Mouse (Mus musculus) stomach, embryonic 15.5 days (tissue): ENCODE data around the gene 9030025P20Rik. TPM values are rescaled to one million over a fixed set of nuclear protein-coding genes. Genes with fewer than 3 reads are reported as not detected.
"Not testable (repeated sequence)": the region's sequence is repeated elsewhere in the genome, so short reads cannot be mapped to it uniquely, and the experiment has no call there.

ENCODE experiments used
- ATAC-seq: fragments of 200-750 bp; cut with Nextera tagmentation; 2 replicates; pipeline ENCODE4 v1.8.0; 2017; ENCODE audit warnings: low read depth, moderate number of reproducible peaks, moderate TSS enrichment; ENCODE audit not compliant: insufficient read depth, low FRiP score
- H3K27ac ChIP-seq: fragments of 300-500 bp; sonication (generic); 2 replicates; pipeline ENCODE4 v1.5.1; 2015; ENCODE audit warnings: mild to moderate bottlenecking, inconsistent platforms
- H3K27me3 ChIP-seq: fragments of 300-500 bp; sonication (generic); replicated peaks from 2 replicates; pipeline ENCODE4 v1.6.1; 2015; ENCODE audit warnings: inconsistent platforms
- H3K36me3 ChIP-seq: fragments of 300-500 bp; sonication (generic); 2 replicates; pipeline ENCODE4 v1.6.1; 2015; ENCODE audit warnings: inconsistent platforms
- H3K4me1 ChIP-seq: fragments of 300-500 bp; sonication (generic); 2 replicates; pipeline ENCODE4 v1.6.1; 2015; ENCODE audit warnings: inconsistent platforms
- H3K4me2 ChIP-seq: fragments of 300-500 bp; sonication (generic); 2 replicates; pipeline ENCODE4 v1.6.1; 2015; ENCODE audit warnings: mild to moderate bottlenecking, inconsistent platforms
- H3K4me3 ChIP-seq: fragments of 300-500 bp; sonication (generic); replicated peaks from 2 replicates; pipeline ENCODE4 v1.5.1; 2015; ENCODE audit warnings: inconsistent platforms
- H3K9ac ChIP-seq: fragments of 300-500 bp; sonication (generic); 2 replicates; pipeline ENCODE4 v1.6.1; 2015; ENCODE audit warnings: inconsistent platforms
- H3K9me3 ChIP-seq: fragments of 300-500 bp; sonication (generic); 2 replicates; pipeline ENCODE4 v1.6.1; 2016; ENCODE audit warnings: inconsistent platforms
- WGBS: fragments of 180-500 bp; shearing (Covaris S2); methylation state at CpG from one replicate; pipeline ENCODE4 v1.1.7; 2015; 5-methylcytosine and 5-hydroxymethylcytosine counted together
- polyA plus RNA-seq: library from polyadenylated mRNA; unstranded; fragments of >200 nt; fragmentation: Nextera tagmentation; extraction: Ambion mirVana; gene quantifications from 2 replicates; pipeline ENCODE4 v1.2.1, GENCODE M21; 2015

Gene 9030025P20Rik
- polyA plus RNA-seq, 1 experiment from 2014 or later = 8.3 TPM

- not testable (repeated sequence) for ATAC-seq, H3K4me1 ChIP-seq, H3K4me3 ChIP-seq, H3K4me2 ChIP-seq, H3K9ac ChIP-seq, H3K9me3 ChIP-seq, H3K27me3 ChIP-seq, H3K27ac ChIP-seq, H3K36me3 ChIP-seq
- no CpG with 5 or more reads among the region's 5 CpGs for WGBS
Observed at GRCm38 (mm10) chr17:14994140-14994539, 15.9 kb downstream of the 9030025P20Rik start.

DNA sequence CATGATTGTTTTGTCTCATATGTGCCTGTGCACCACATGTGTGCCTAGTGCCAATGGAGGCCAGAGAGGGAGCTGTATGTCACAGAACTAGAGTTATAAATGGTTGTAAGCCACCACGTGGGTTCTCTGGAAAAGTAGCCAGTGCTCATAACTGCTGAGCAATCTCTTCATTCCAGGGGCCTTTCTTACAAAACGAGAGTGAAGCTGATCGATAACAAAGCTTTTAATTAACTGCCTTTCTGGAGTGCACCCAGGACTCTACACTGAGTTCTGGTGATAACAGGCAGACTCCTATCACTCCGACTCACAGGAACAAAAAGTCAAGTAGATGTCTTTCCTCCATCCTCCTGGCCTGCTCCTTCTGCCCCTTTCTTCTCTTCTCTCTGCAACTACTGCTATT lies 21.8 kb downstream of the 9030025P20Rik start:
- H3K36me3 ChIP-seq, H3K4me3 ChIP-seq, H3K27ac ChIP-seq, H3K9ac ChIP-seq, H3K4me2 ChIP-seq, H3K4me1 ChIP-seq, H3K27me3 ChIP-seq, H3K9me3 ChIP-seq: not testable (repeated sequence)
- no CpG with 5 or more reads among the region's 4 CpGs for WGBS
- peak; percentile 44; the same call in 1 of the 2 replicates for ATAC-seq

- H3K27me3 ChIP-seq, H3K4me3 ChIP-seq, H3K36me3 ChIP-seq, H3K4me1 ChIP-seq, H3K9ac ChIP-seq, H3K9me3 ChIP-seq, ATAC-seq, H3K27ac ChIP-seq, H3K4me2 ChIP-seq: not testable (repeated sequence)
- WGBS = no CpG with 5 or more reads among the region's 3 CpGs
Observed at GRCm38 (mm10) chr17:15009088-15009487, 30.8 kb downstream of the 9030025P20Rik start.

DNA sequence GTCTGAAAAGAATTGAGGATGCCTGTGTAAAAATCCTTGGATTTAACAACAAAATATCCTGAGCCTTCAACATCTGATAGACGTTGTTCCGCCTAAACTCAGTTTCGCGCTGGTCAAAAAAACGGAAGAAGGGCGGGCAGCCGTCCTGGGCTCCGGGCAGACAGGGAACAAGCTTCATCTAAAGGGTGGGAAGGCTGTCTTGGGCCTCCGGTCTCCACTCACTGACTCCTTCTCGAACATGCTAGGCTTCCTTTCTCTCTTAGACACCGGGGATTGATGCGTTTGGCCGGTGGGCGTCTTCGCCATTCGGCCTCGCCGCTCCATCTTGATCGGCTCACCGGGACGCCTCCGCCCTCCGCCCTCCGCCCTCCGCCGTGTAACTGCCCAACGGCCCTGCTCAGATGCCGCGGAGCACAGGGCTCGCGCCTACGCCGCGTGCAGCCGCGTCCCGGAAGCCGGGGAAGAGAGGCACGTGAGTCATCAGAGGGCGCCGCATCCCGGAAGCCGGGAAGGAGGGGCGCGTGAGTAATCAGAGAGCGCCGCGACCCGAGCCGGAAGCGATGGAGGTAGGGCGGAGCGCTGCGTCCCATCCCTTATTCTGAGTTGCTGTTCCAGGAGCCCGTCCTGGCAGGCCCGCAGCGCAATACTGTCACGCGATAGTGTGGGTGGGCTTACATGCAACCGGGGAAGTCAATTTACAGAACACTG lies 31.6 kb downstream of the 9030025P20Rik start, which contains the start of gene Gm3435:
Gene Gm3435, plus strand, starts transcription at position 471 of the 708 bp plus-strand sequence.
- H3K9me3 ChIP-seq, H3K27ac ChIP-seq, H3K27me3 ChIP-seq, H3K36me3 ChIP-seq, H3K4me3 ChIP-seq, H3K4me2 ChIP-seq, H3K4me1 ChIP-seq, H3K9ac ChIP-seq: not testable (repeated sequence)
- peak; percentile 98 for ATAC-seq
- WGBS = no CpG with 5 or more reads among the region's 60 CpGs

DNA sequence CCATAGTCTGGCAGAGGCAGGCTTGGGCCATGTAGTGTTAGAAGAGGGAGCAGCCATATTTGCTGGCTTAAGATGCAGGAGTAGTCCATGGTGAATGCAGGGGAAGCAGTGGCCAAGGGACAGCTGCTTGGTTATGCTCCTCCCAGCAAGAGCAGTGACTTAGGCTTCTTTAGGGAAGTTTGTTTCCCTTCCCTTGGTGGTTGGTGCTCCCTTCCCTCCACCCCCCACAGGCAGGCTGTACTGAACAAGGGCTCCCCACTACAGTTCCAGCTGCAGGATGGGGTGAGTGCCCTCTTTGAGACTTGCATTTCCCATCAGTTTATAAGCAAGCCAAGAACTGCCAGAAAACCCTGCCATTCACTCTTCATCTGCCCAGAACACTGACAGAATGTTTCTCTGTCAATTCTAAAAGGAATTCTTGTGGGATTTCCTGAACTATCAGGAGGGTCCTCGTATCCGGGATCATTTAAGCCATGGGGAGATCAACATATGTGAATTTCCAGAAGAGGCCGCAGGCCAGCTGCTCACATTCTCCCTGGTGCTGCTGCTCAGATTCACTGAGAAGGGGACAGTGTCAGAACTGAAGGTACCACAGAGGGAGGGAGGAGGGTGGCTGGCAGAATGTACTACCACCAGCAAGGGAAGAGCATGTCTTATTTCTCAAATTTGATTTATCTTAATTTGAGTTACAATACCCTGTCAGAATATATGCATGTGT lies 43.4 kb downstream of the 9030025P20Rik start:
- ATAC-seq, H3K9me3 ChIP-seq, H3K4me1 ChIP-seq, H3K27me3 ChIP-seq, H3K9ac ChIP-seq, H3K4me3 ChIP-seq, H3K36me3 ChIP-seq, H3K4me2 ChIP-seq: not testable (repeated sequence)
- WGBS = 79% methylated on average over 3 of the region's 3 CpGs
- H3K27ac ChIP-seq = 0 out of 2 replicates have a peak overlapping the region, but pooled peaks have one; percentile 35

- peak; percentile 77 for ATAC-seq
- H3K4me3 ChIP-seq, H3K27ac ChIP-seq, H3K27me3 ChIP-seq, H3K4me2 ChIP-seq, H3K36me3 ChIP-seq, H3K9me3 ChIP-seq, H3K9ac ChIP-seq, H3K4me1 ChIP-seq: not testable (repeated sequence)
- WGBS = no CpG with 5 or more reads among the region's 97 CpGs
Observed at GRCm38 (mm10) chr17:15023878-15024492, 45.7 kb downstream of the 9030025P20Rik start.

- no CpG with 5 or more reads among the region's 48 CpGs for WGBS
- not testable (repeated sequence) for H3K36me3 ChIP-seq, H3K27ac ChIP-seq, H3K4me2 ChIP-seq, H3K9ac ChIP-seq, H3K4me3 ChIP-seq, H3K27me3 ChIP-seq, H3K9me3 ChIP-seq, H3K4me1 ChIP-seq
- ATAC-seq = peak; percentile 77
Observed at GRCm38 (mm10) chr17:15024502-15025193, 46.4 kb downstream of the 9030025P20Rik start.

GRCm38 (mm10) chr17:15025513-15025912 lies 47.2 kb downstream of the 9030025P20Rik start:
- ATAC-seq, H3K9ac ChIP-seq, H3K27me3 ChIP-seq, H3K36me3 ChIP-seq, H3K9me3 ChIP-seq, H3K4me3 ChIP-seq, H3K27ac ChIP-seq, H3K4me1 ChIP-seq, H3K4me2 ChIP-seq: not testable (repeated sequence)
- WGBS = no CpG with 5 or more reads among the region's 6 CpGs

GRCm38 (mm10) chr17:15031414-15031813 lies 53.1 kb downstream of the 9030025P20Rik start:
- not testable (repeated sequence) for H3K4me2 ChIP-seq, H3K9me3 ChIP-seq, H3K27ac ChIP-seq, H3K4me3 ChIP-seq, H3K36me3 ChIP-seq, H3K9ac ChIP-seq, H3K4me1 ChIP-seq, H3K27me3 ChIP-seq
- ATAC-seq = peak; percentile 51; the same call in 1 of the 2 replicates
- no CpG with 5 or more reads among the region's 4 CpGs for WGBS

- not testable (repeated sequence) for H3K27me3 ChIP-seq, H3K9ac ChIP-seq, H3K27ac ChIP-seq, H3K4me2 ChIP-seq, H3K36me3 ChIP-seq, H3K4me1 ChIP-seq, H3K4me3 ChIP-seq, H3K9me3 ChIP-seq
- WGBS = no CpG with 5 or more reads among the region's 3 CpGs
- ATAC-seq = 0 out of 2 replicates have a peak, but pooled peaks have one; percentile 32
Observed at GRCm38 (mm10) chr17:15040455-15040854, 62.2 kb downstream of the 9030025P20Rik start.
